Mouse (Mus musculus): ENCODE results near the gene Ptgs2. TPM values are rescaled to one million over a fixed set of nuclear protein-coding genes. Genes with fewer than 3 reads are reported as not detected.

Ptgs2 gene
- polyA plus RNA-seq, 1 experiment, result 0.86 TPM

GRCm38 (mm10) chr1:150104228-150104720, 4.4 kb downstream of the Ptgs2 start:
- H3K4me3 ChIP-seq (ENCODE audit: insufficient read depth, low read length), result no peak overlapping the region
- H3K27ac ChIP-seq (ENCODE audit: insufficient read depth, low read depth, low read length), result no peak overlapping the region
- no peak for TF ChIP-seq CTCF (IDR thresholded peaks at IDR 0.05; ENCODE audit: low read depth, low read length)
- no peak for TF ChIP-seq POLR2A (IDR thresholded peaks at IDR 0.05; ENCODE audit: borderline replicate concordance, low read depth, low read length)
- H3K4me1 ChIP-seq (ENCODE audit: control insufficient read depth, insufficient read depth, low read length), result peaks cover 2% of the 10 kb centered on the region

DNA sequence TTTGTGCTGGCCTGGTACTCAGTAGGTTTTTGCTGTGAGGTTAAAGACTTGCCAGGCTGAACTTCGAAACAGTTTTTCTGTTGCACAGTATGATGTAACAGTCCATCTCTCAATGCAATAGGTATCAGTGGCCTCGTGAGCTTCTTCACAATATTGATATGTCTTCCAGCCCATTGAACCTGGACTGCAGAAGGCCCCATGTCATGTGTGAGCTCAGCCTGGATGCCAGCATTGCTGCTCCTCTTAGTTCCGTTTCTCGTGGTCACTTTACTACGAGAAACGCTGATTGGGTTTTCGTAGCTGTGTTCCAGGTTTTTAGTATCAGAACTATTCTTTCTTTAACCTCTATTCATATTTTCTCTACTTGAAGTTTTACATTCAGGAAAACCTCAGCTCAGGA, 6.9 kb downstream of the Ptgs2 start:
- TF ChIP-seq POLR2A (IDR thresholded peaks at IDR 0.05; ENCODE audit: borderline replicate concordance, low read depth, low read length), result no peak
- H3K27ac ChIP-seq (ENCODE audit: insufficient read depth, low read depth, low read length), result no peak overlapping the region
- no peaks in the 10 kb centered on the region for H3K4me1 ChIP-seq (ENCODE audit: control insufficient read depth, insufficient read depth, low read length)

GRCm38 (mm10) chr1:150109591-150109990, 9.8 kb downstream of the Ptgs2 start:
- no peak overlapping the region for H3K4me3 ChIP-seq (ENCODE audit: insufficient read depth, low read length)
- TF ChIP-seq CTCF (IDR thresholded peaks at IDR 0.05; ENCODE audit: low read depth, low read length) (no peak), POLR2A (IDR thresholded peaks at IDR 0.05; ENCODE audit: borderline replicate concordance, low read depth, low read length) (no peak)
- H3K27ac ChIP-seq (ENCODE audit: insufficient read depth, low read depth, low read length), result no peak overlapping the region
- no peaks in the 10 kb centered on the region for H3K4me1 ChIP-seq (ENCODE audit: control insufficient read depth, insufficient read depth, low read length)

More for the DNA sequence above, 6.9 kb downstream of the Ptgs2 start:
- H3K4me3 ChIP-seq (ENCODE audit: insufficient read depth, low read length), result no peak overlapping the region

DNA sequence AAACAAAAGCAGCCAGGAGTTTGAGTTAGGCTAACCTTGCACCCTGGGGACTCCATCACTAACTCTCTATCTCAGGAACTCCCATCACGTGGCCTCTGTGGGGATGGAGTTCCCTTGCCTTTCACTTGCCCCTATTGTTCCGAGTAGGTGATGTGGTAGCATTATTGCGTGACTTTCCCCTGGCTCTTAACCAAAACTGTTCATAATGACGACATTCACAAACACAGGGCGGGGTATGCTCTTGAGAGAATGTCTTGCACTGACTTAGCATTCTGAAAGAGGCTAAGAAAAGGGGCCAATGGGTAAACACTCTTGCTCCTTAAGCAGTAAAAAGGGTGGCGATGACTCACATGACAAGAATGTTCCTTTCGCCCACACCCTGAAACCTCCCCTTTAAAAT, 15.5 kb downstream of the Ptgs2 start:
- no peak for TF ChIP-seq POLR2A (IDR thresholded peaks at IDR 0.05; ENCODE audit: borderline replicate concordance, low read depth, low read length)
- TF ChIP-seq CTCF (IDR thresholded peaks at IDR 0.05; ENCODE audit: low read depth, low read length), result no peak
- H3K27ac ChIP-seq (ENCODE audit: insufficient read depth, low read depth, low read length), result no peak overlapping the region
- H3K4me3 ChIP-seq (ENCODE audit: insufficient read depth, low read length), result no peak overlapping the region
- no peaks in the 10 kb centered on the region for H3K4me1 ChIP-seq (ENCODE audit: control insufficient read depth, insufficient read depth, low read length)

DNA sequence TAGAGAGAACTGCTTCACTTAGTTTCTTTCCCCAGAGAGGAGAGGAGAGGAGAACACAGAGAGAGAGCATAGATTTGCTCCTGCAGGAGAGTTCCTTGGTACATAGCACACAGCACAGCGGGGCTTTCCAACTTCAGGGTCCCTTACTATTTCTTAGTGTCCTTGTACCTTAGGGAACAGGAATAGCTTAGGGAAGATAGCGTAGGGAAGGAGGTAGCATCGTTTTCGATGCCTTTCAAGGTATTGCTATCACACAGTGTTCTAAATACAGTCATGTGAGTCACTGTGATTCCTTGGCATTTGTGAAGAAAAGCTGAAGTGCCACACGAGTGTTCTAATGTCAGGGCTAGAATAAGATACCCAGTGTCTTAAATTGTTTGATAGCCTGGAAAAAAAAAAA, 18.5 kb downstream of the Ptgs2 start:
- Histone ChIP-seq H3K4me3 (ENCODE audit: insufficient read depth, low read length) (no peak overlapping the region), H3K4me1 (ENCODE audit: control insufficient read depth, insufficient read depth, low read length) (no peaks in the 10 kb centered on the region)

DNA sequence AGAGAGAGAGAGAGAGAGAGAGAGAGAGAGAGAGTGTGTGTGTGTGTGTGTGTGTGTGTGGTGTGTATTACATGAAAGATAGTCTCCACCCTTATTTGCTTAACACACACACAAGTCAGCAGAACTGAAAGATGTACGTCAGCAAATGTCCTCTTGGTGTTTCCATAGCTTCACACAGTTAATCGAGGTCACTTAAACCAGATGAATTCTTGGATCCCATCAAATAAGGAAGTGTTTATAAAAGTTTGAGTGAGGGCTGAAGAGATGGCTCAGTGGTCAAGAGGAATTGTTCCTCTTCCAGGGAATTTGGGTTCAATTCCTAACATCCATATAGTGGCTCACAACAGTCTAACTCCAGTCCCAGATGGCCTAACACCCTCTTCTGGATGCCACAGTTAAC, 25.7 kb downstream of the Ptgs2 start:
- no peak overlapping the region for H3K27ac ChIP-seq (ENCODE audit: insufficient read depth, low read depth, low read length)
- H3K4me3 ChIP-seq (ENCODE audit: insufficient read depth, low read length), result no peak overlapping the region
- H3K4me1 ChIP-seq (ENCODE audit: control insufficient read depth, insufficient read depth, low read length), result no peaks in the 10 kb centered on the region
- TF ChIP-seq CTCF (IDR thresholded peaks at IDR 0.05; ENCODE audit: low read depth, low read length) (no peak), POLR2A (IDR thresholded peaks at IDR 0.05; ENCODE audit: borderline replicate concordance, low read depth, low read length) (no peak)

More for the DNA sequence above, 18.5 kb downstream of the Ptgs2 start:
- TF ChIP-seq POLR2A (IDR thresholded peaks at IDR 0.05; ENCODE audit: borderline replicate concordance, low read depth, low read length) (no peak), CTCF (IDR thresholded peaks at IDR 0.05; ENCODE audit: low read depth, low read length) (no peak)
- no peak overlapping the region for H3K27ac ChIP-seq (ENCODE audit: insufficient read depth, low read depth, low read length)

DNA sequence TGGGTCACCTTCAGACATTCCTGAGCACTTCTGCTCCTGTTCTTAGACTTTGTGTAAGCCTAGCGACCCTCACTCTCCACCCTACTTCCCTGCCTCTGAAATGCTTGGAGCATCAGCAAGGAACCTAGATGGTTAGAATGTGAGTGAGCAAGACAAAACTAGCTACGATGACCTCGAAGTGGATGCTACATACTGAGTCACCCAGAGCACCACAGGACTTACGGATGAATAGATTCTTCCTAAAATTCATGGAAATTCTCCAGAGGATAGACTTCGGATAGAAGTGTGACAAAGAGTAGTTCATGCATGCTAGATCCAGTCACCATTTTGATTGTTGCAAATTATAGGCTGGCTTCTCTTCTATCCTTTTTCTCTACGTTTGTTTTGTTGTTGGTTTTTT, 30.2 kb downstream of the Ptgs2 start:
- no peak overlapping the region for H3K27ac ChIP-seq (ENCODE audit: insufficient read depth, low read depth, low read length)
- TF ChIP-seq POLR2A (IDR thresholded peaks at IDR 0.05; ENCODE audit: borderline replicate concordance, low read depth, low read length), result no peak
- no peak for TF ChIP-seq CTCF (IDR thresholded peaks at IDR 0.05; ENCODE audit: low read depth, low read length)
- H3K4me1 ChIP-seq (ENCODE audit: control insufficient read depth, insufficient read depth, low read length), result no peaks in the 10 kb centered on the region
- no peak overlapping the region for H3K4me3 ChIP-seq (ENCODE audit: insufficient read depth, low read length)

GRCm38 (mm10) chr1:150130586-150131275, 30.9 kb downstream of the Ptgs2 start:
- Histone ChIP-seq H3K4me3 (ENCODE audit: insufficient read depth, low read length) (no peak overlapping the region), H3K27ac (ENCODE audit: insufficient read depth, low read depth, low read length) (no peak overlapping the region), H3K4me1 (ENCODE audit: control insufficient read depth, insufficient read depth, low read length) (no peaks in the 10 kb centered on the region)
- TF ChIP-seq CTCF (IDR thresholded peaks at IDR 0.05; ENCODE audit: low read depth, low read length) (no peak), POLR2A (IDR thresholded peaks at IDR 0.05; ENCODE audit: borderline replicate concordance, low read depth, low read length) (no peak)

DNA sequence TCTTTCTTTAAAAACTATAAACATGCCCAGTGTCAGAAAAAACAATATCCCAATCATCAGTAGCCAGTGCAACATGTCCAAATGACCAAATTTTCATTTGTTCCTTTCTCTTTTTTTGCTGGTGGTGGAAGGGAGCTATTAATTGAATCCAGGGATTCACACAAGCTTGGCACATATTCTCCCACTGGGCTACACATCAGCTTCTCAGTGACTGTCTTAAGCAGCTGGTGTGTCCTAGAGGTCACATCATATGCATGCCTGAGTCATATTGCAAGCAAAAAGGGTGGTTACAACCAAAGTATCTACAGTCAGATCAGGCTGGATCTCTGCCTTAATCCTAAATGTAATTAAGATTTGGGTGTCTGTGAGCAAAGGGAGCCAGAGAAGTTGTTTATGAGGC, 35.5 kb downstream of the Ptgs2 start:
- Histone ChIP-seq H3K27ac (ENCODE audit: insufficient read depth, low read depth, low read length) (no peak overlapping the region), H3K4me3 (ENCODE audit: insufficient read depth, low read length) (no peak overlapping the region), H3K4me1 (ENCODE audit: control insufficient read depth, insufficient read depth, low read length) (no peaks in the 10 kb centered on the region)
- TF ChIP-seq POLR2A (IDR thresholded peaks at IDR 0.05; ENCODE audit: borderline replicate concordance, low read depth, low read length), result no peak

GRCm38 (mm10) chr1:150139730-150140129, 39.9 kb downstream of the Ptgs2 start:
- no peak overlapping the region for H3K4me3 ChIP-seq (ENCODE audit: insufficient read depth, low read length)
- no peak overlapping the region for H3K27ac ChIP-seq (ENCODE audit: insufficient read depth, low read depth, low read length)
- TF ChIP-seq POLR2A (IDR thresholded peaks at IDR 0.05; ENCODE audit: borderline replicate concordance, low read depth, low read length) (no peak), CTCF (IDR thresholded peaks at IDR 0.05; ENCODE audit: low read depth, low read length) (no peak)
- peaks cover 6% of the 10 kb centered on the region for H3K4me1 ChIP-seq (ENCODE audit: control insufficient read depth, insufficient read depth, low read length)

Measured in bone marrow macrophage, adult 2 months (primary cell).